Mouse (Mus musculus) olfactory bulb, adult 2 months (tissue): ENCODE results near the gene Grtp1. TPM values are rescaled to one million over a fixed set of nuclear protein-coding genes. Genes with fewer than 3 reads are reported as not detected.
A peak's percentile ranks its signal among the peaks of the same experiment; 100 is the strongest.

ENCODE experiments used
- H3K27ac ChIP-seq: fragments of 200-500 bp; 2 replicates; pipeline ENCODE4 v1.5.1; 2012; ENCODE audit warnings: low read depth, low read length; ENCODE audit not compliant: insufficient read depth
- H3K4me1 ChIP-seq: fragments of 200-500 bp; 2 replicates; pipeline ENCODE4 v1.6.1; 2012; ENCODE audit warnings: low read length; ENCODE audit not compliant: control insufficient read depth, insufficient read depth
- H3K4me3 ChIP-seq: fragments of 200-500 bp; 2 replicates; pipeline ENCODE4 v1.5.1; 2012; ENCODE audit warnings: mild to moderate bottlenecking, low read depth, low read length, moderate library complexity; ENCODE audit not compliant: insufficient read depth
- CTCF ChIP-seq: fragments of 200-500 bp; IDR thresholded peaks from 2 replicates; pipeline ENCODE4 v1.5.1; 2012; ENCODE audit warnings: low read depth, mild to moderate bottlenecking, low read length, moderate library complexity; ENCODE audit not compliant: insufficient read depth
- POLR2A ChIP-seq: fragments of 200-500 bp; IDR thresholded peaks from 2 replicates; pipeline ENCODE4 v1.6.1; 2012; ENCODE audit warnings: mild to moderate bottlenecking, low read depth, low read length, moderate library complexity; ENCODE audit not compliant: insufficient read depth
- WGBS: fragments of 180-500 bp; shearing (Covaris S2); methylation state at CpG from one replicate; pipeline ENCODE4 v1.1.7; 2018; 5-methylcytosine and 5-hydroxymethylcytosine counted together
- polyA plus RNA-seq: library from polyadenylated mRNA; stranded (reverse); fragments of >200 nt; gene quantifications from 2 replicates; pipeline ENCODE4 v1.2.4, GENCODE M21; 2012; ENCODE audit warnings: low replicate concordance; ENCODE audit not compliant: missing spikeins, insufficient read depth, insufficient read length

Gene Grtp1
- not detected in 2 replicates for polyA plus RNA-seq

DNA sequence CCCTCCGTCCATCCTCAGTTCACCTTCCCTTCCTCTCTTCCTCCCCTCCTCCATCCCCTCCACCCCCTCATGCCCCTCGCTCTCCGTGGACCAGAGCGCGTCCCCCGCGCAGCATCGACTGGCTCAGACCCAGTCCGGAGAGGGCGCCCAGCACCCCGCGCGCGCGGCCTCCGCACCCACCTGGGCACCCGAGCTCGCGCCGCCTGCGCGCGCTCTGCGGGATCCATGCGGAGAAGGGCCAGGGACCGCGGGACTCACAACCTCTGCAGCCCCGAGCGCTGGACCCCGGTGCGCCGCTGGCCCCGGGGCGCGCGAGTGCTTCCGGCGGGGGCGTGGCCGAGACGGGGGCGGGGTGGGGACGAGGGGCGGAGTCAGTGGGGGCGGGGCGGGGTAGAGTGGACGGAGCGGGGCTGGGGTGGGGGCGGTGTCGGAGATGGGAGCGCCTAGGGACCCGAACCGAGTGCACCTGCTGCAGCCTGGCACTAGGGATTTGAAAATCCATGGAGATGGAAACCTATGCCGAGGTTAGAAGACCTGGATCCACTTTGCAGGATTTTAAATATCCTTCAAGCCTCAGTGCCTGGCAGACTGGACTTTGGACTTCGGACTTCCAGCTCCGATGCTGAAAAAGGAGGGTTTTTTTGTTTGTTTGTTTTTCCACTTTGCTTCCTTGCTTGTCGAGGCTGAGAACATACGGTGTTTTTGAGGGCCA, at the start of gene Grtp1:
Grtp1 (minus strand) TSS at position 320 of the 712 bp plus-strand sequence.
- Histone ChIP-seq H3K4me3 (peak within 1 kb of the TSS; percentile 77), H3K4me1 (peaks cover 14% of the 10 kb centered on the region), H3K27ac (no peak within 1 kb of the TSS)
- no peak for TF ChIP-seq CTCF
- TF ChIP-seq POLR2A: no peak
- WGBS: 1% methylated on average over 55 of the region's 58 CpGs

DNA sequence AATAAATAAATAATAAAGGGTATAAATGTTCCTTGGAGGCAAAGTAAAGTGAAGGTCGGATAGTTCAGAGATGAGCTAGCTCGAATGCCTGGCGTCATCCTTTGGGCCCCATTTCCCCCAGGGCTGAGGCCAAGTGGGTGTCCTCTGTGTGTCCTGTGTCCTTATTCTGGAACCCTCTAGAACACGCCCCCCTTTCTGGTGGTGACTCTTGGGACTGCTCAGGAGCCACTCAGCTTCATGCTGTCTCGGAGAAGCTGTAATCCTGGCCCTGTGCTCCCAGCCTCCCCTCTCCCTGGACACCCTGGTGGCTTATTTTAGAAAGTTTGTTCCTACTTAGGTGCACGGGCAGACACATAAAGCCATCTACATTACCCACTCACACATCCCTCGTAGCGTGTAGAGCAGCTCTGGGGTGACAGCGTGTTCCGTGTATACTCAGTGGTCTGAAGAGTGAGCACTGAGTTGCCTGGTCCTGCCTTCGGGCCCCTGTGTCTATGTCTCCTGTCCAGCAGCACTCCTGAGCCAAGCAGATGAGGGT, 44.0 kb upstream of the Grtp1 start:
- WGBS: 89% methylated on average over 11 of the region's 11 CpGs
- Histone ChIP-seq H3K27ac (no peak overlapping the region), H3K4me1 (peaks cover 12% of the 10 kb centered on the region), H3K4me3 (no peak overlapping the region)
- no peak for TF ChIP-seq POLR2A
- no peak for TF ChIP-seq CTCF

DNA sequence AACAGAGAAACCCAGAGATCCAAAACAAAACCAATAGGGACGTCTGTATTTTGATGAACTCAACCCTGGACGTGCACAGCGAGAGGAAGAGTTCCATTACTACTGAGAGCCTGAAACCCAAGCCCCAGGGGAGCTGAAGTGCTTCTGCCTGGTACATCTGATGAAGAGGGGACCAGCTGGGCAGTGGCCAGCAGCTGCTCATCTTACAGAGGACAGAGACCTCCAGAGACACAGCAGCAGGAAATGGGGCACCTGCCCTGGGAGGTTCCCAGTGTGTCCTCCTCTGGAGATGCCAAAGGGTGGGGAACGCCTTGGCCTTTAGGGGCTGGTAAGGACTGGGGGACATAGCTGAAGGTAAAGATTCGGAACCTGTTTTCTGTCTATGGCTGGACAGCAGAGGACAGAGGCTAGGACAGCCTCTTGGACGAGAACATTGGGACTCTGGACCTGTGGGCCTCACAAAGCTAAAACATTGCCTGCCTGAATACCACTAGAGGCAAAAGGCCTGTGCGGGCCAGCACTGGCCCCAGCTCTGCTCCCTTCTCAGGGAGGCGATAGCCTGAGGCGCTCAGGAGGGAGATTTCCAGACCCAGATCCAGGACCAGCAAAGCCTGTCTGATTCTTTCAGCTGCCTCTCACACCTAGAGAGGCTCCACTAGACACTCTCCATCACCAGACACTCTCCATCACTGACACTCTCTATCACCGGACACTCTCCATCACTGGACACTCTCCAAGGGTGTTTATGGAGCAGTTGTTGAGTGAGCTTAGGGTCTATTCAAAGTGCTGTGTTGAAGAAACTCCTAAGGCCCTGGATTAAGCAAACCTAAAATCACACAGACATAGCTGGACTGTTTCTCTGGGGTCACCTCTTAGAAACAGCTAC, 42.8 kb upstream of the Grtp1 start:
- TF ChIP-seq CTCF: no peak
- no peak for TF ChIP-seq POLR2A
- Histone ChIP-seq H3K4me1 (peaks cover 12% of the 10 kb centered on the region), H3K4me3 (no peak overlapping the region), H3K27ac (no peak overlapping the region)
- WGBS: 75% methylated on average over 10 of the region's 10 CpGs

DNA sequence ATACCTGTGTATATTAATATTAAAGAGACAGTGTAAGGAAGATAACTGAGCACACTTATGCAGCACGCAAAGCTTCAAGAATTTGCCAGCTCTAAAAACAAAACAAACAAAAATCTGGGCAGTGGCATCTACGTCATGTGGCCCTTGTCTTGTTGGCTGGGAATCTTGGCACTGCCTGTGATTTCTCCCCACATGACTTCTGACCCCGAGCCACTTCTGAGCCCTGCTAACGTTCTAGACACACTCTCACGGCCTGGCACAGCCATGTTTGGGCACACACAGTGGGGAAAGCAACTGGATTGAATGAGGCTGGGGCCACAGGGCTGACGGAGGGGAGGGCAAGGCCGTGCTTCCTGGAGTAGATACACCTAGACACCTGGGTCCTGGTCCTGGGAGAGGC, 40.3 kb upstream of the Grtp1 start:
- Histone ChIP-seq H3K27ac (no peak overlapping the region), H3K4me1 (peaks cover 12% of the 10 kb centered on the region), H3K4me3 (no peak overlapping the region)
- TF ChIP-seq POLR2A (no peak), CTCF (no peak)
- 82% methylated on average over 7 of the region's 7 CpGs for WGBS

DNA sequence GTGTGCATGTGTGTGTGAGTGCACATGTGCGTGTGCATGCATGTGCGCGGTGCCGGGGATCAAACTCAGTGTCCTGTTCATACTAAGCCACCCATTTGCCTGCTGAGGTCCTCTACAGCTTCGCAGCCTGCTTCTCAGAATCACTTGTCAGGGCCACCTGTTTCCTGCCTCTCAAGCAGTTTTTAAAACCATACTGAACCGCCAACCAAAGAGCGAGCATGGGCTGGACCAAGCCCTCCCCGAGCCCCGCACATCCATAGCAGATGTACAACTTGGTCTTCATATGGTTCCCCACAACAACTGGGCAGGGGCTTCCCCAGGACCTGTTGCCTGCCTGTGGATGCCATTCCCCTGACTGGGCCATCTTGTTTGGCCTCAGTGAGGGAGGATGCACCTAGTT, 39.6 kb upstream of the Grtp1 start:
- TF ChIP-seq CTCF: no peak
- TF ChIP-seq POLR2A: no peak
- Histone ChIP-seq H3K4me3 (no peak overlapping the region), H3K4me1 (peaks cover 12% of the 10 kb centered on the region), H3K27ac (no peak overlapping the region)
- 95% methylated on average over 9 of the region's 9 CpGs for WGBS

DNA sequence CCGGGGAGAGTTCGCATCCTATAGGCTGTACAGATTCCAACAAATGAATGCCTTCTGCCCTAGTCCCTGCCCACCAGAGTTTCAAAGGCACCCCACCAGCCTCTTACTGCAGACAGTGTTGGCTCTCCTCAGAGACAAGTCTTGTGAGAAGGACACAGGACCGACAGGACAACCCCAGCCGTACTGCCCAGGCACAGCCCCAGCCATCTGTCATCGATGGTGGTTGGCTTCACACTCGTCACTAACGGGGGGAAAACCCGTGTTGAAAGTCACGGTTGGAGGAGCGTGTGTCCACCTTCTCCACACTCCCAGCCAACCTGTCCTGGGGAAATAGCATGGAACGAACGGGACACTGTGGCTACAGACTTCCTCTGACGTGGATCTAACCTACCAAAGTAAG, 34.4 kb upstream of the Grtp1 start:
- Histone ChIP-seq H3K4me3 (no peak overlapping the region), H3K27ac (no peak overlapping the region), H3K4me1 (no peaks in the 10 kb centered on the region)
- WGBS: 91% methylated on average over 13 of the region's 13 CpGs
- TF ChIP-seq POLR2A: no peak
- no peak for TF ChIP-seq CTCF

DNA sequence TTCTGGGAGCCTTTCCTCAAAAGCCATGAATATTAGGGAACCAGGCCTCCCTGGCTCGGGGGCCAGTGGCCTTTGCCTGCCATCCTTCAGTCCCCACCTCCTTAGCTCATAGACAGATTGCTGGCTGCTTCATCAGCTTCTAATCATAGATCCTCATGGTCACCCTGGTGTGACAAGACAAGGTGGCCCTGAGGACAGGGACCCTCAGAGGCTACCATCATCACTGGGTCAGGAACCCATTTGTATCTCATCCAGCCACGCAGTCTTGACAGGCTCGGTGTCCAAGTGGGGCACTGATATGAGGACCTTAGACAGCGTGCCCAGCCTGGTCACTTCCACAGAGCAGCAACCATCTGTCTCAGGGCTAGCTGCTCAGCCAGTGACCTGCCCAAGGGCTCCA, 30.1 kb upstream of the Grtp1 start:
- Histone ChIP-seq H3K4me3 (no peak overlapping the region), H3K4me1 (peaks cover 18% of the 10 kb centered on the region), H3K27ac (no peak overlapping the region)
- 91% methylated on average over 4 of the region's 4 CpGs for WGBS
- TF ChIP-seq POLR2A (no peak), CTCF (no peak)

DNA sequence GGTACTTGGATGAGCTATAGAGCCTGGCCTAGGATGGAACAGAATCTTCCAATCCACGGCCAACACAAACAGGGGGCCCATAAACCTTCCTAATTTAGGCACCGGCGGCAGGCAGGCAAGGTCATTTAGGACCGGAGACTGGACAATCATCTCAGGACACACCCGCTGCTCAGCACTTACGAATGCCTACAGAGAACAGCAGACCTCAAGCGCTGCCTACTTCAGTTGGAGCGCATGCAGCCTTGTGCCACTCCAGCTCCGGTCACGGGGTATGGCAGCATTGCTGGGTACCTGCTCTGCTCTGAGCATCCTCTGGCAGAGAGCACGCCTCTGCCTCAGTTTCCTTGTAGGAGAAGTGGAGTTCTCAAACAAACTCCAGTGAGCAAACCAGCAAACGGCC, 29.4 kb upstream of the Grtp1 start:
- no peak overlapping the region for H3K27ac ChIP-seq
- TF ChIP-seq CTCF (no peak), POLR2A (no peak)
- WGBS: 89% methylated on average over 12 of the region's 12 CpGs
- H3K4me3 ChIP-seq: no peak overlapping the region
- peaks cover 18% of the 10 kb centered on the region for H3K4me1 ChIP-seq

DNA sequence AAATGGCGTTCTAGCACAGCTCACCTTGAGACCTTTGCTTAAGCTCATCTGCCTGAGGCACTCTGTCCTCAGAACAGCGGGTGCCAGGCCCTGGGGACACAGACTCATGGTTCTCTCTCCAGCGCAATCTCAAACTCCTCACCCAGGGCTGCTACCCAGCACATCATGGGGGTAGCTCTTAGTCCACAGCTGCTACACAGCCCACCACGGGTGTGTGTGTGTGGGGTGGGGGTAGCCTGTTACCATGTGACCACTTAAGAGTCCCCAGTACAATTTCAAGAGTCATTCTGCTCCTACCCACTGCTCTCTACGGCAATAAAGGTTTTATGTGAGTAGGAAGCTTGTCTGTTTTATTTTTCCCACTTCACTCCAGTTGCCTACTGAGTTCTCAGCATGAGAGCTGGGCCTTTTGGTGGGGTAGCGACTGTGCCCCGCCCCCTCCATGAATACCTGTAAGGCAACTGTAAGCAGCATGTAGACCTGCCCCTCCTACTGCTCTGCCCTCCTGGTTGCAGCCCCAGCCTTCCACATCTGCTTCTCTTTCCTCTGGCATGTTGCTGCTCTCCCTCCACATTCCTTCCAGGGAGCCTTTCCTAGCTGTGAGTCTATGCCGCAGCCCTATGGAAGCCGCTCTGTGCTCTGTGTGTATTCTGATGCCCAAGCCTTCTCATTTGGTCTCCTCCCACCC, 28.6 kb upstream of the Grtp1 start:
- 64% methylated on average over 9 of the region's 9 CpGs for WGBS
- no peak overlapping the region for H3K4me3 ChIP-seq
- no peak overlapping the region for H3K27ac ChIP-seq
- TF ChIP-seq POLR2A (no peak), CTCF (no peak)
- peaks cover 18% of the 10 kb centered on the region for H3K4me1 ChIP-seq
